7 mouse cellular contexts compared by ENCODE assay signal in genomic region chr13:104285737-104286311, GRCm38 (mm10). TPM values are rescaled to one million over a fixed set of nuclear protein-coding genes. Genes with fewer than 3 reads are reported as not detected.
A peak's percentile ranks its signal among the peaks of the same experiment; 100 is the strongest.
DNase-seq lines count a peak whose midpoint lies in the region; ATAC-seq lines count a peak whose summit lies in the region.

No protein-coding gene starts in this region.

- DNase-seq in CD8-positive naive resting alpha-beta T cell, adult 2 months (ENCODE audit: low read depth in 2 of 2, low spot score in 2 of 2) = peak; percentile 23 to 39
- peak; percentile 36 for DNase-seq in adrenal gland, postnatal 10 days
- DNase-seq in heart, postnatal 14 days = peak; percentile 9 to 29
- DNase-seq in kidney, postnatal 4 days = peak; percentile 18 to 51
- DNase-seq in lung, postnatal 10 days = peak; percentile 55
- DNase-seq in skeletal muscle tissue, adult 2 months (ENCODE audit: low read depth, low spot score) = peak; percentile 22

- no peak for ATAC-seq in embryonic facial prominence, embryonic 15.5 days (ENCODE audit: insufficient number of reproducible peaks, low FRiP score, low TSS enrichment, low read depth)

- H3K36me3 ChIP-seq in embryonic facial prominence, embryonic 15.5 days = no peaks in the 10 kb centered on the region

- no peaks in the 10 kb centered on the region for H3K9me3 ChIP-seq in embryonic facial prominence, embryonic 15.5 days (replicated peaks)

- H3K27me3 ChIP-seq in embryonic facial prominence, embryonic 15.5 days = no peaks in the 10 kb centered on the region

- intact Hi-C loops in heart, postnatal 14 days (cut with DNase I) = loop anchor here (1.0 to 5.0 kb wide), 5 partner anchors 226 to 655 kb away; no protein-coding TSS in a partner anchor

- H3K27ac ChIP-seq in embryonic facial prominence, embryonic 15.5 days (replicated peaks) = peak overlapping the region; percentile 91

- H3K4me2 ChIP-seq in embryonic facial prominence, embryonic 15.5 days (replicated peaks) = peak overlapping the region; percentile 59

- under 1% methylated on average over 10 of the region's 10 CpGs for WGBS in embryonic facial prominence, embryonic 15.5 days

- H3K9ac ChIP-seq in embryonic facial prominence, embryonic 15.5 days = peak overlapping the region; percentile 23; the same call in 1 of the 2 replicates

- H3K4me1 ChIP-seq in embryonic facial prominence, embryonic 15.5 days = peaks cover 11% of the 10 kb centered on the region; the same call in 1 of the 2 replicates

- peak overlapping the region; percentile 52 for H3K4me3 ChIP-seq in embryonic facial prominence, embryonic 15.5 days (replicated peaks)

RNA-seq across cellular contexts. Expression of gene Adamts6, which starts 1.8 kb away (rescaled TPM):
- 1 to 10 TPM; 3.7 to 5.1 TPM for total RNA-seq in adrenal gland, postnatal 10 days (2021)
- polyA plus RNA-seq in embryonic facial prominence, embryonic 15.5 days (2015; fragmentation: Nextera tagmentation; extraction: Ambion mirVana) = 1.9 and 2.4 TPM in 2 replicates
- total RNA-seq in heart, postnatal 14 days (2021) = 1 to 10 TPM; 5.4 to 6.2 TPM

RNA-seq across cellular contexts. Expression of gene Ppwd1, which starts 57.2 kb away (rescaled TPM):
- 10 to 100 TPM; 15.0 to 18.3 TPM for total RNA-seq in adrenal gland, postnatal 10 days (2021)
- 14.7 TPM in 2 replicates for polyA plus RNA-seq in embryonic facial prominence, embryonic 15.5 days (2015; fragmentation: Nextera tagmentation; extraction: Ambion mirVana)
- total RNA-seq in heart, postnatal 14 days (2021) = 1 to 10 TPM; 8.4 TPM

RNA-seq across cellular contexts. Expression of gene Cenpk, which starts 57.4 kb away (rescaled TPM):
- total RNA-seq in adrenal gland, postnatal 10 days (2021) = 1 to 10 TPM; 6.7 to 7.7 TPM
- polyA plus RNA-seq in embryonic facial prominence, embryonic 15.5 days (2015; fragmentation: Nextera tagmentation; extraction: Ambion mirVana) = 45.1 and 53.4 TPM in 2 replicates
- 1 to 10 TPM; 1.4 to 1.9 TPM for total RNA-seq in heart, postnatal 14 days (2021)
